Mouse (Mus musculus): ENCODE measurements around the gene Acer1. TPM values are rescaled to one million over a fixed set of nuclear protein-coding genes. Genes with fewer than 3 reads are reported as not detected.
A peak's percentile ranks its signal among the peaks of the same experiment; 100 is the strongest.

Acer1 gene
- polyA plus RNA-seq, 1 experiment from 2014 or later = not detected

DNA sequence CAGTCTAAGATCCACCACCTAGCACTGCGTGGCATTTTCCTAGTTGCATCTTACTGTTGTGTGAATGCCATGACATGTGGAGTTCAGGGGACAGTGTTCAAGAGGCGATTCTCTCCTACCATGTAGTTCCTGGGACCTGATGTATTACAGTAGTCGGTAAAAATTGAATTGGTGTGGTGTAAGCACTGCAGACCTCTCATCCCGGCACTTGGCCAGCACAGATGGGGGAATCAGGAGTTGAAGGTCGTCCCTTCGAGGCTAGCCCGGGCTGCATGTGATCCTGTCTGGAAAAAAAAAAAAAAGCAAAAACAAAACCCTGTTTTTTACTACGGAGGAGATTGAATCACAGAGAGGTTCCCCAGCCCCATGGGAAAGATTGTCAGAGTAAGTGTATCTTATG is 13.1 kb upstream of the Acer1 start:
- H3K4me3 ChIP-seq (ENCODE audit: low read depth, low read length) = no peak overlapping the region
- peaks cover 40% of the 10 kb centered on the region for H3K36me3 ChIP-seq (ENCODE audit: control insufficient read depth, insufficient read depth, low read length)
- no peaks in the 10 kb centered on the region for H3K27me3 ChIP-seq (ENCODE audit: control insufficient read depth, insufficient read depth, low read length)
- H3K4me1 ChIP-seq (ENCODE audit: control insufficient read depth, insufficient read depth, low read length) = peaks cover 13% of the 10 kb centered on the region
- H3K9ac ChIP-seq (replicated peaks; ENCODE audit: low read depth, low read length) = no peak overlapping the region
- no peaks in the 10 kb centered on the region for H3K9me3 ChIP-seq (ENCODE audit: control insufficient read depth, low read depth, low read length)
- no peak for ATAC-seq (ENCODE audit: insufficient number of reproducible peaks, insufficient read depth, low FRiP score, low read depth)
- no peak overlapping the region for H3K27ac ChIP-seq (ENCODE audit: low read length)
- H3K4me2 ChIP-seq (replicated peaks; ENCODE audit: low read depth, low read length) = no peak overlapping the region
- WGBS = 90% methylated on average over 8 of the region's 8 CpGs

DNA sequence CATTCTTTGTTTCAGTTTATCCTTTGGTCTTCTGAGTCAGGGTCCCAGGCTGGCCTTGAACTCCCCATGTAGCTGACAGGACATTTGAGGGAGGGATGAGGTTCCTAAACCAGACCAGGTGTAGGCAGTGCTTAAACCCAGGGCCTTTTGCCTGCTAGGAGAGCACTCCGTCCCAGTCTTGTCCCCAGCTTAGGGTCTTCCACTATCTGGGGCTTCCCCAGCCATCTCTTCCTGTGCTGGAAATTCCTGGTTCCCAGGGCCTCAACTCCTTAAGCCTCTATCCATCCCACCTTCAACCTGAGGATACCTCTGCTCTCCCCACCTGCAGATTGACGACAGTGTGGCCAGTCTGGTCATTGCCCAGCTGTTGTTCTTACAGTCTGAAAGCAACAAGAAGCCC is 9.0 kb upstream of the Acer1 start:
- Histone ChIP-seq H3K9ac (replicated peaks; ENCODE audit: low read depth, low read length) (peak overlapping the region; percentile 80; the same call in 1 of the 2 replicates), H3K4me1 (ENCODE audit: control insufficient read depth, insufficient read depth, low read length) (peaks cover 6% of the 10 kb centered on the region), H3K27me3 (ENCODE audit: control insufficient read depth, insufficient read depth, low read length) (no peaks in the 10 kb centered on the region), H3K27ac (ENCODE audit: low read length) (no peak overlapping the region), H3K4me2 (replicated peaks; ENCODE audit: low read depth, low read length) (peak overlapping the region; percentile 66), H3K36me3 (ENCODE audit: control insufficient read depth, insufficient read depth, low read length) (peaks cover 30% of the 10 kb centered on the region), H3K4me3 (ENCODE audit: low read depth, low read length) (peak overlapping the region; percentile 91), H3K9me3 (ENCODE audit: control insufficient read depth, low read depth, low read length) (no peaks in the 10 kb centered on the region)
- no peak for ATAC-seq (ENCODE audit: insufficient number of reproducible peaks, insufficient read depth, low FRiP score, low read depth)
- 81% methylated on average over 2 of the region's 2 CpGs for WGBS

GRCm38 (mm10) chr17:56990115-56990746 is 8.3 kb upstream of the Acer1 start, which contains the start of gene Clpp:
Gene Clpp, plus strand, starts transcription at chr17:56990305.
- no peaks in the 10 kb centered on the region for H3K27me3 ChIP-seq (ENCODE audit: control insufficient read depth, insufficient read depth, low read length)
- H3K4me3 ChIP-seq (ENCODE audit: low read depth, low read length) = peak within 1 kb of the TSS; percentile 91
- ATAC-seq (ENCODE audit: insufficient number of reproducible peaks, insufficient read depth, low FRiP score, low read depth) = peak; percentile 96
- peaks cover 6% of the 10 kb centered on the region for H3K4me1 ChIP-seq (ENCODE audit: control insufficient read depth, insufficient read depth, low read length)
- H3K36me3 ChIP-seq (ENCODE audit: control insufficient read depth, insufficient read depth, low read length) = peaks cover 24% of the 10 kb centered on the region
- WGBS = under 1% methylated on average over 52 of the region's 52 CpGs
- H3K9ac ChIP-seq (replicated peaks; ENCODE audit: low read depth, low read length) = peak within 1 kb of the TSS; percentile 80
- peak within 1 kb of the TSS; percentile 69 for H3K4me2 ChIP-seq (replicated peaks; ENCODE audit: low read depth, low read length)
- H3K27ac ChIP-seq (ENCODE audit: low read length) = peak within 1 kb of the TSS; percentile 59; the same call in 1 of the 2 replicates
- H3K9me3 ChIP-seq (ENCODE audit: control insufficient read depth, low read depth, low read length) = no peaks in the 10 kb centered on the region

GRCm38 (mm10) chr17:56989467-56990114 is 7.7 kb upstream of the Acer1 start:
- H3K4me3 ChIP-seq (ENCODE audit: low read depth, low read length) = peak overlapping the region; percentile 91
- 2% methylated on average over 25 of the region's 25 CpGs for WGBS
- no peaks in the 10 kb centered on the region for H3K27me3 ChIP-seq (ENCODE audit: control insufficient read depth, insufficient read depth, low read length)
- peak; percentile 91 for ATAC-seq (ENCODE audit: insufficient number of reproducible peaks, insufficient read depth, low FRiP score, low read depth)
- H3K9ac ChIP-seq (replicated peaks; ENCODE audit: low read depth, low read length) = peak overlapping the region; percentile 46
- H3K27ac ChIP-seq (ENCODE audit: low read length) = peak overlapping the region; percentile 59; the same call in 1 of the 2 replicates
- no peaks in the 10 kb centered on the region for H3K9me3 ChIP-seq (ENCODE audit: control insufficient read depth, low read depth, low read length)
- peaks cover 18% of the 10 kb centered on the region for H3K36me3 ChIP-seq (ENCODE audit: control insufficient read depth, insufficient read depth, low read length)
- peak overlapping the region; percentile 69 for H3K4me2 ChIP-seq (replicated peaks; ENCODE audit: low read depth, low read length)
- H3K4me1 ChIP-seq (ENCODE audit: control insufficient read depth, insufficient read depth, low read length) = peaks cover 6% of the 10 kb centered on the region

- 65% methylated on average over 7 of the region's 7 CpGs for WGBS
- Histone ChIP-seq H3K4me2 (replicated peaks; ENCODE audit: low read depth, low read length) (peak overlapping the region; percentile 69), H3K27ac (ENCODE audit: low read length) (no peak overlapping the region)
Observed at GRCm38 (mm10) chr17:56988921-56989430, 7.0 kb upstream of the Acer1 start.

DNA sequence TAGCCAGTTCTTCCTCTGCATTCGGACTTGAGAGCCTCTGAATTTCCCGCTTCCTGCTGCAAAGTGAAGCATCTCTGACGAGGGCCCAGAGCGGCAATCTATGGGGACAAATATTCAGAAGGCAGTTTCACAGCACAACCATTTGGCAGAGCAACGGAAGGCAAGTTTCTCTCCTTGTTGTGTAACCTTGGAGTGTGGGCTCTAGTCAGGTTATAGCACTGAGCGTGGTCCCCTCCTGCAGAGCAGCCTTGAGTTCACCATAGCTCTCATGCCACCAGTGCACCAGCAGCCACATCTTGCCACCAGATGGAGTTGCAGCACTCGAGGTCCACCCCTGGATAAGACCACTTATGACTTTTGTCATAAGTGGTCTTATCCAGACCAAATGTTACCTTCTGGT is 6.5 kb upstream of the Acer1 start:
- no peak overlapping the region for H3K9ac ChIP-seq (replicated peaks; ENCODE audit: low read depth, low read length)
- H3K27me3 ChIP-seq (ENCODE audit: control insufficient read depth, insufficient read depth, low read length) = no peaks in the 10 kb centered on the region
- WGBS = 78% methylated on average over 7 of the region's 7 CpGs
- H3K27ac ChIP-seq (ENCODE audit: low read length) = no peak overlapping the region
- H3K4me2 ChIP-seq (replicated peaks; ENCODE audit: low read depth, low read length) = no peak overlapping the region
- ATAC-seq (ENCODE audit: insufficient number of reproducible peaks, insufficient read depth, low FRiP score, low read depth) = no peak
- H3K4me3 ChIP-seq (ENCODE audit: low read depth, low read length) = no peak overlapping the region
- peaks cover 10% of the 10 kb centered on the region for H3K36me3 ChIP-seq (ENCODE audit: control insufficient read depth, insufficient read depth, low read length)
- H3K4me1 ChIP-seq (ENCODE audit: control insufficient read depth, insufficient read depth, low read length) = peaks cover 6% of the 10 kb centered on the region
- H3K9me3 ChIP-seq (ENCODE audit: control insufficient read depth, low read depth, low read length) = no peaks in the 10 kb centered on the region

More at GRCm38 (mm10) chr17:56988921-56989430, 7.0 kb upstream of the Acer1 start:
- no peak for ATAC-seq (ENCODE audit: insufficient number of reproducible peaks, insufficient read depth, low FRiP score, low read depth)
- peak overlapping the region; percentile 91 for H3K4me3 ChIP-seq (ENCODE audit: low read depth, low read length)
- H3K4me1 ChIP-seq (ENCODE audit: control insufficient read depth, insufficient read depth, low read length) = peaks cover 6% of the 10 kb centered on the region
- H3K36me3 ChIP-seq (ENCODE audit: control insufficient read depth, insufficient read depth, low read length) = peaks cover 15% of the 10 kb centered on the region
- H3K9ac ChIP-seq (replicated peaks; ENCODE audit: low read depth, low read length) = no peak overlapping the region; the same call in 1 of the 2 replicates
- H3K9me3 ChIP-seq (ENCODE audit: control insufficient read depth, low read depth, low read length) = no peaks in the 10 kb centered on the region
- H3K27me3 ChIP-seq (ENCODE audit: control insufficient read depth, insufficient read depth, low read length) = no peaks in the 10 kb centered on the region

DNA sequence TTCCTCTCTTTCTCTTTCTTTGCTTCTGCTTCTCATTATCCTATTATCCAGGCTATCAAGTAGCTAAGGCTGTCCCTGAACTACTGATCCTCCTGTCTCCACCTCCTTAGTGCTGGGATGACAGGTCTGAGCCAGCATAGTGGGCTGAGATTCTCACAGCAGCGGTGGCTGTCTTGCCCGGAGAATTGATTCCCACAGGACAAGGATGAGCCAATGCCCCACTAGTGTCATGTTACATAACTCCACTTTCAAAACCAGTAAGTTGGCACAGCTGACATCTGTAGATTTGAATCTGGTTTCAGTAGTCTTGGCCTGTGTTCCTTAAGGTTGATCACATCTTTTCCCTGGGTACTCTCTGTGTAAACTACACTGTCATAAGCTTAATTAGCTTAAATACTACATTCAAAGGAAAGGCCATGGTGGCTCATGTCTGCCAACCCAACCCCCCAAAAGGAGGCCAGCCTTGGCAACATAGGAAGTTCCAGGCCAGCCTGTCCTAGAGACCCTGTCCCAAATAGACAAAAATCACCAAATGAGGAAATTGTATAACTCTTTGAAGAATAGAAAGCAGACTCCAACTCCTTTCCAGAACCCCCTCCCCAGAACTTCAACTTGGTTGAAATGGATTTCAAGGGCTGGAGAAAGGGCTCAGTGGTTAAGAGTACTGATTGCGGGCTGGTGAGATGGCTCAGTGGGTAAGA is 4.3 kb upstream of the Acer1 start:
- Histone ChIP-seq H3K4me3 (ENCODE audit: low read depth, low read length) (no peak overlapping the region), H3K9ac (replicated peaks; ENCODE audit: low read depth, low read length) (no peak overlapping the region), H3K36me3 (ENCODE audit: control insufficient read depth, insufficient read depth, low read length) (no peaks in the 10 kb centered on the region), H3K4me2 (replicated peaks; ENCODE audit: low read depth, low read length) (no peak overlapping the region), H3K9me3 (ENCODE audit: control insufficient read depth, low read depth, low read length) (no peaks in the 10 kb centered on the region), H3K27me3 (ENCODE audit: control insufficient read depth, insufficient read depth, low read length) (no peaks in the 10 kb centered on the region), H3K27ac (ENCODE audit: low read length) (no peak overlapping the region), H3K4me1 (ENCODE audit: control insufficient read depth, insufficient read depth, low read length) (peaks cover 5% of the 10 kb centered on the region)
- ATAC-seq (ENCODE audit: insufficient number of reproducible peaks, insufficient read depth, low FRiP score, low read depth) = no peak
- 84% methylated on average over 3 of the region's 3 CpGs for WGBS

DNA sequence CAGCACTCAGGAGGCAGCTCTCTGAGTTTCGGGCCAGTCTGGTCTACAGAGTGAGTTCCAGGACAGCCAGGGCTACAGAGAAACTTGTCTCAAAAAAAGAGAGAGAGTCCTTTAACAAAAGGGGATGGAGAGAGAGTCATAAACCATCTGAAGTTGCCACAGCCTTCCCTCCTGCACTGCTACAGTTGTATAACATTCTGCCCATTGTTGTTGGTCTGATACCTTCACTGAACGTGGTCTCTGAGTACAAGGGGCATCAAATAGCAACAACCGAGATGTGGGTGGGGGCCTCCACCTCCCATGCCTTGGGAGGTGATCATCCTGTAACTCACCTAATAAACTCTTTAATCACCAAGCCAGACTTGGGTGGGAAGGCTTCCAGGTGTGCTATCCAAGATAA is 3.7 kb upstream of the Acer1 start:
- Histone ChIP-seq H3K27me3 (ENCODE audit: control insufficient read depth, insufficient read depth, low read length) (no peaks in the 10 kb centered on the region), H3K9me3 (ENCODE audit: control insufficient read depth, low read depth, low read length) (no peaks in the 10 kb centered on the region), H3K4me3 (ENCODE audit: low read depth, low read length) (no peak overlapping the region), H3K27ac (ENCODE audit: low read length) (no peak overlapping the region), H3K36me3 (ENCODE audit: control insufficient read depth, insufficient read depth, low read length) (no peaks in the 10 kb centered on the region), H3K4me1 (ENCODE audit: control insufficient read depth, insufficient read depth, low read length) (no peaks in the 10 kb centered on the region), H3K4me2 (replicated peaks; ENCODE audit: low read depth, low read length) (no peak overlapping the region), H3K9ac (replicated peaks; ENCODE audit: low read depth, low read length) (no peak overlapping the region)
- ATAC-seq (ENCODE audit: insufficient number of reproducible peaks, insufficient read depth, low FRiP score, low read depth) = no peak
- WGBS = 69% methylated on average over 3 of the region's 3 CpGs
